Mouse (Mus musculus) induced T-regulatory cell, adult 2 months (primary cell): Measurements from ENCODE around the gene Ccdc96.
A peak's percentile ranks its signal among the peaks of the same experiment; 100 is the strongest.

Source experiments
- DNase-seq: peaks from one replicate; pipeline ENCODE4 v3.0.0-alpha.2; 2012; ENCODE audit warnings: low read depth

Gene Ccdc96

GRCm38 (mm10) chr5:36484171-36484990, at the start of gene Ccdc96, which contains the start of gene Tada2b:
Gene Ccdc96, plus strand, starts transcription at chr5:36484588.
Gene Tada2b, minus strand, starts transcription at chr5:36484285.
- peak; percentile 99 for DNase-seq

GRCm38 (mm10) chr5:36436858-36437257, 47.5 kb upstream of the Ccdc96 start:
- DNase-seq = no peak

- no peak for DNase-seq
Observed at GRCm38 (mm10) chr5:36440741-36441140, 43.6 kb upstream of the Ccdc96 start.

DNA sequence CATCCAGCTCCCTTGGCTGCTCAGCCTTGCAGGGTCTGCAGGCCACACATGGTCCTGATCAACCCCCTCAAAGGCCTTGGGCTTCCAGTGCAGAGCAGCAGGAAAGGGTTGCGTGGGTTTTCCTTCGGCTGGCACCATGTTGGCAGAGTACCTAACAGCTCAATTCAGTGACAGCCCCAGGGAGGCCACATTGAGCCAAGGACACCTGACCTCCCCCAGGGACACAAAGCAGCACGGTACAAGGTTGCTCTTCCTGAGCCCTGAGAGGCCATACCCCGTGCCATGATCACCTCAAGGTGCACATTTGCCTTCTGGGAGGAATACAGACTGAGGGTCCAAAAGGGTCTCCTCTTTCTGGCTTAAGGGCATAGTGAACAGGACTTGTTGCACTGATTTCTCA, 39.8 kb upstream of the Ccdc96 start:
- no peak for DNase-seq

- no peak for DNase-seq
Observed at GRCm38 (mm10) chr5:36445028-36445427, 39.4 kb upstream of the Ccdc96 start.

GRCm38 (mm10) chr5:36446166-36446890, 38.1 kb upstream of the Ccdc96 start:
- DNase-seq = no peak

DNA sequence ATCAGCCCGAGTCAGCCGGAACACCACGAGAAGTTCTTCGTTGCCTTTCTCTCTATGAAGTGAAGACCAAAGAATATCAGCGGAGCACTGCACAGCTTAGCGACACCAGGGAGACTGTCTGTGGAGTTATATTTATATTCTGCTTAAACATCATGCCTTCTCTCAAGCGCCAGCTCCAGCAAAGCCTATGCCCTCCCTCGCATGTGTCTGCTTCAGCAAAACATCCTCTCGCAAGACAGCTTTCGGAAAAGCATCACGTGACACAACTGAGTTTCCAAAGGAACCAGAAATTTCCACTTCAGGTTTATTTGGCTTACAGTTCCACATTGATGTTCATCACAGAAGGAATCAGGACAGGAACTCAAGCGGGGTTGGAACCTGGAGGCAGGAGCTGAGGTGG, 36.5 kb upstream of the Ccdc96 start:
- DNase-seq = no peak

DNA sequence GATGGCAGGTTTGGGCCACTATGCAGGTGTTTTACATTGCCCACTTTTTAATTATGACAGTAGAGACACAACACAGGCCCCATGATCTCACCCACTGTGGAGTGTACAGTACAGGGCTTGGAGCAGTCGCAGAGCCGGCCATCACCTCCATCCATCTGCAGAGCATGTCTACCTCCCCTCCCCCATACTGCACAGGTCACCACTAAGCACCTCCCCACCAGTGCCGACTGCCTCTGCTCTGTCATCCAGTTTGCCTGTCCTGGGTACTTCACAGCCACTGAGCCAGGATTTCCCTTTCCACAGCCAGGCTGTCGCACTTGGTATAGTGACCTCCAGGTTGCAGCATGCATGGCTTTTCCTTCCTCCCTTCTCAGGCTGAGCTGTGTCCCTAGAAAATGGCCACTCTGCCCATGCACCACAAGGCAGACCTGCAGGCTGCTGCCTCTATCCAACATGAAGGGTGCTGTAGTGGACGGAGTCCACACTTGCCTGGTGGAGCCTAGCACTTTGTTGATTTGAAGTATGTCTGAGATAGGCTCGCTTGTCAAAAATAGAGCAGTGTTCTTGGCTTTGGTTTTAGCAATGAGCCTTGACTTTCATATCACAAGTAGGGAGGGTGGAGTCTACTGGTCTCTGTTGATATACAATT, 34.6 kb upstream of the Ccdc96 start:
- no peak for DNase-seq

- DNase-seq = peak; percentile 22
Observed at GRCm38 (mm10) chr5:36451119-36451518, 33.3 kb upstream of the Ccdc96 start.

GRCm38 (mm10) chr5:36451872-36452389, 32.5 kb upstream of the Ccdc96 start:
- DNase-seq = no peak

GRCm38 (mm10) chr5:36452821-36453220, 31.6 kb upstream of the Ccdc96 start:
- DNase-seq = no peak

DNA sequence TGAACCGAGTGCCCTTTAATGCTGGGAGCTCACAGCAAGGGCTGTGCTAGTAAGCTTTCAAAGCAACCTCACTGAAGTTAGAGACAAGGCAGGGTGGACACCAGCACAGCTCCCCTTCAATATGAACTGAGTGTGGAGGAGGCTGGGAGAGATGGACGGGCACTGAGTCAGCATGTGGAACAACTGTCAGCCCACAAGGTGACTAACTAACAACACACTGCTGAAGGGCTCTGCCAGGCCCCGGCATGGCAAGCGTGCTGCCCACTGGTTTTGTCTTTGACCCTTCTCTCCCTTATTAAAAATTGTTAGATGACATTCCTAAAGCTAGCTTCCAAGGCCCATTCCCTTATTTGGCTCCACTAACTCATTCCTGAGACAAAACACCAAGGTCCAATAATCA, 26.7 kb upstream of the Ccdc96 start:
- DNase-seq = no peak

- peak; percentile 83 for DNase-seq
Observed at GRCm38 (mm10) chr5:36458926-36459325, 25.5 kb upstream of the Ccdc96 start.

DNA sequence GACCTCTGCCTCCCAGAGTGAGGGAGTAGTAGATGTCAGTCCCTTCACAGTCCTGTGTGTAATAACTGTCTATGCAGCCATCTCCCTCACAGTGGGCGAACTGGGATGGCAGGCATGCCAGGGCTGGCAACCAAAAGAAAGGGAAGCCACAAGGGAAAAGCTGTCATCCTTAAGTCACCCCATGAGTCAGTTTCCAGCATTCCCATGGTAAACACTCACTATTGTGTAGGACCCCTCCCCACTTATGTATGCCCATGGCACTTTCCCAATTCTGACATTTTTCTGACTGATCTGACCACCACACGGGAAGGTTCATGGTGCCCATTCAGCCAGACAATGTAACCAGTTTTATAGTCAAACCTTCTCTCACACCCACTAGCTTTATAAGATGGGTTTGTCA, 23.7 kb upstream of the Ccdc96 start:
- no peak for DNase-seq

DNA sequence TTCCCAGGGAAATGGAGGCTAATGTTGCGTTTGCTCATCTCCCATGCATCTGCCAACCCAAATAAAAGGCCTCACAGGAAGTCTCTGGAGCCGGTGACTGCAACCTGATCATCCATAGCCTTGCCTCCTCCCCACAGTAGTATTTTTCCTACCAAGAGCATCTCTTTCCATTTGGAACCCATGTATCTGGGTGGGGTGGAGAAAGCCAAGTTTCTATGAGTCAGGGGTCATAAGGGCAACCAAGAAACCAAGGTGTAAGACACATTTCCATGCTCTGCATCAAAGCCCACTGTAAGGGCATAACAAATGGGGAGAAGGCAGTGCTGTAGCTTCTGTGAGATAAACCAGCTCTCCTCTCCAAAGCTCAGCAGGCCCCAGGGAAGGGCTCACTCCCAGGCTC, 23.2 kb upstream of the Ccdc96 start:
- DNase-seq = no peak

DNA sequence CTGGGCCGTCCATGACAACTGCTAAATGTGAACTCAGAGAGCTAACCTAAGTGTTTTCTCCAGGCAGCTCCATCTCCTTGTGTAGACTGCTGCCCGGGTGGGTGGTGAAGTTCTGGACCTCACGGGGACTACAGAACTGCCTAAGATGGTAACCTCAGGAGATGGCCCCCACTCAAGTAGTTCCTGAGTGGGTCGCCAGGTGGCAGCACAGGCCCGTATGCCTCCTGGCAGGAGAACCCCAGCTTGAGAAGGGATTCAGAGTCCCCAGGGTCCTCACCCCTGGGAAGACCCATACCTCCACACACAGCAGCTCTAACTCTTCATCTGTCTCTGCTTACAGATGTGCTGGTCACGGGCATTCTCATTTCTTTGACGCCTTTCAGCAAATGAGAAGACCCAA, 21.6 kb upstream of the Ccdc96 start:
- peak; percentile 88 for DNase-seq

DNA sequence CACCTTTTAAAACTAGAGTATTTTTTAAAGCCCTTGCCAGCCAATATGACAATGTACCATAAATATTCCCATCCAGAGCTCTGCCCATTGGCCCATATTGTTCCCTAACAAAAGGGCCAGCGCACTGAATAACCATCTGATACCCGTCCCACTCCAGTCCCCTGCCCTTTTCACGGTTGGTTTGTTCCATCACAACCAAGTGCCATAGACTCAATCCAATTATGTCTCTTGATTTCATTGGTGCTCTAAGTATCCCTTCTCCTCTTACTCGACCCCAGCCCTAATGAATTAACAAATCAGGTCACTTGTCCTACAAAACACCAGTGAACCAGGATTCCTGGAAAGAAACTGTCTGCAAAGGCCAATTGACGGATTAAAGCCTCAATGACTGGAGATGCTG, 21.0 kb upstream of the Ccdc96 start:
- DNase-seq = no peak

DNA sequence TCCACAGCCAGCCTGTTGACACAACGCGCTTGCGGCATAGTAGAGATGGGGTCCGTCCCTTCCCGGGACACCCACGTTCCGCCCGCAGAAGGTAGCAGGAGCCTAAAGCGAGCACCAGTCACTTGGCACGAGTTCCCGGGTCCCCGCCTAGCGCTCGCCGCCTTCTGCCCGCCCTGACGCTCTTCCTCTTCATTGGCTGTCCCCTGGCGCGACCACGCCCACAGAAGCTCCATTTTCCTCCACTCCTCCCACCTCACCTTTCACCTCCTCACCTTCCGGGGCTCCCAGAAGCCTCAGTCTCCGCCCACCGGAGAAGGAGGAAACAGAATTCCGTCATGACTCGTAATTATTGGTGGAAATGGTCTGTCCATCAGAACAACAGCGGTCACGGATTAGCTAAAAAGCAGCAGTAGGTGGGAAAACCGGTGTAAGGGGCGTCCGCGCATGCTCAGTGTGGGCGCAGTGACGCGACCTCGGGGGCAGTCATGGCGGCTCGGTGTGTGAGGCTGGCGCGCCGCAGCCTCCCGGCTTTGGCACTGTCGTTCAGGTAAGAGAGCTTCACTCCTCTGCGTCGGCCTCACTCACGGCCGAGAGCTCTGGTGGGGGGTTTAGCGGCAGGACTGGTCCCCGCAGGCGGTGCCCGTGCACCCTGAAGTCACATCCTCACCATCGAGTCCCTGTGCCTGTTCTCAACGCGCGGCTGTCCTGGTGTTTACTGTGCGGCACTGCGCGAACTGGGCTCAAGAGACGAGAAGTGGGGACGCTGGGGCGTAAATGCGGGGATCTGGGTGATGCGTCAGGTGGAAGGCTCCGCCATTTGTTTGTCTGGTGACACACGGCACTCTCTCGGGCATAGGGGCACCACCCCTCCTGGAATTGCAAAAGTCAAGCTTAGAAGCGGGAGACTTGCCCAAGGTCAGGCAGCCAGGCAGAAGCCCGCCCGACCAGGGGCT, 19.4 kb upstream of the Ccdc96 start, which contains the start of gene Grpel1:
Gene Grpel1, plus strand, starts transcription at position 290 of the 953 bp plus-strand sequence.
- DNase-seq = peak; percentile 100

- peak; percentile 41 for DNase-seq
Observed at GRCm38 (mm10) chr5:36465889-36466288, 18.5 kb upstream of the Ccdc96 start.

DNA sequence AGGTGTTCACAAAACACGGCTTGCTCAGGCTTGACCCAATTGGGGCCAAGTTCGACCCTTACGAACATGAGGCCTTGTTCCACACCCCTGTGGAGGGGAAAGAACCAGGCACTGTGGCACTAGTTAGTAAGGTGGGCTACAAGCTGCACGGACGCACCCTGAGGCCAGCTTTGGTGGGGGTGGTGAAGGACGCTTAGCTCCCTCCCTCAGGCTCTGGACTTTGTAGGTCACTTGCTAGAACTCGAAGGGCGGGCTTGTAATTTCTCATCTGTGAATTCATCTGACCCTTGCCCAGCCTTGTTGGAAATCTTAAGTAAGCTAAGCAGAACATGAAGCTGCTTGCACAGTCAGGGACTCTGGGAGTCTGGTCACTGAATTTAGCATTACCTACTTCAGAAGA, 13.2 kb upstream of the Ccdc96 start:
- DNase-seq = no peak
